Mouse (Mus musculus) neutrophil, adult 5-6 weeks (primary cell): ENCODE data around the gene Tprkb. TPM values are rescaled to one million over a fixed set of nuclear protein-coding genes. Genes with fewer than 3 reads are reported as not detected.
"Not testable (repeated sequence)": the region's sequence is repeated elsewhere in the genome, so short reads cannot be mapped to it uniquely, and the experiment has no call there.

Source experiments
- ATAC-seq: fragments of 151-379, 151-347 bp; 2 replicates; pipeline ENCODE4 v1.8.0; 2017; ENCODE audit warnings: mild to moderate bottlenecking, moderate TSS enrichment; ENCODE audit not compliant: insufficient number of reproducible peaks, poor library complexity, low FRiP score, severe bottlenecking; ENCODE audit errors: extremely low read depth
- total RNA-seq: library from RNA; stranded (forward); fragments of 200-1000 nt; gene quantifications from 2 replicates; pipeline ENCODE4 v1.2.3, GENCODE M21; 2017

Tprkb gene
- 13.8 and 19.0 TPM in 2 replicates for total RNA-seq

DNA sequence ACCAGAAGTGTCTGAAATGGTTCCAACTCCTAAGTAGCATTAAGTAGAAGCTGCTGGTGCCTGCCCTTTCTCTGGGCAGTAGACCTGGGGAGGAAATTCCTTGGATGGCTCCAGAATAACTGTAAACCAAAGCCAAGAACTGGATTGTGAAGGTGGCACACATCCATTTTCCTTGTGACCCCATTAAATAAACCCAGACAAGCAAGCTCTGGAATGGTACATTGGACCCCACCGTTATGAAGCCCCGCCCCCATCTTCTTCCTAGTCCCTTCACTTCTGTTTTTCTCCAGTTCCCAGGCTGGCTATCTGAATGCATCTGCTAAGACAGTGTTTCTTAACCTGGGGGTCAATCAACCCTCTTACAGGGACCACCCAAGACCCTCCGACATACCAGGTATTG, at the start of gene Tprkb:
Gene Tprkb, plus strand, starts transcription at position 279 of the 400 bp plus-strand sequence.
- no peak for ATAC-seq

GRCm38 (mm10) chr6:85862565-85862964, 49.1 kb upstream of the Tprkb start:
- ATAC-seq: no peak

GRCm38 (mm10) chr6:85863136-85863535, 48.5 kb upstream of the Tprkb start:
- ATAC-seq: no peak

DNA sequence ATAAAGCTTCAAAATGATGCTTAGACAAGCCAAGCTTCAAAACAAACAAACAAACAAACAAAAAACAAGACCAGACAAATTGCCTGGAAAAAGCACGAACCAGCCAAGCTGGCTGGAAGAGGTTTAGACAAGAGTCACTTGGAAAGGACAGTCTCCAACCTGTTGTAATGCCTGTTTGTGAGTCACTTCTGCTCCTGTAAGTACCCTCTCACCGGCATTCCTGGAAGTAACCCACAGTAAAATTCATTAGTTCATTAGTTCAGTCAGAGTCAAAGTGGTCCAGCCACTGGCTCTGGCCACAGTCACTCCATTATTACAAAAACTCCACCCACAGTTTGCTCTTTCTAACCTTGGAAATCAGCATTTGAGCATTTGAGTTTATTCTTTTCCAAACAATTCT, 47.8 kb upstream of the Tprkb start:
- no peak for ATAC-seq

GRCm38 (mm10) chr6:85864900-85865639, 46.6 kb upstream of the Tprkb start:
- not testable (repeated sequence) for ATAC-seq

- ATAC-seq: not testable (repeated sequence)
These were observed 45.5 kb upstream of the Tprkb start for GRCm38 (mm10) chr6:85866166-85866565.

DNA sequence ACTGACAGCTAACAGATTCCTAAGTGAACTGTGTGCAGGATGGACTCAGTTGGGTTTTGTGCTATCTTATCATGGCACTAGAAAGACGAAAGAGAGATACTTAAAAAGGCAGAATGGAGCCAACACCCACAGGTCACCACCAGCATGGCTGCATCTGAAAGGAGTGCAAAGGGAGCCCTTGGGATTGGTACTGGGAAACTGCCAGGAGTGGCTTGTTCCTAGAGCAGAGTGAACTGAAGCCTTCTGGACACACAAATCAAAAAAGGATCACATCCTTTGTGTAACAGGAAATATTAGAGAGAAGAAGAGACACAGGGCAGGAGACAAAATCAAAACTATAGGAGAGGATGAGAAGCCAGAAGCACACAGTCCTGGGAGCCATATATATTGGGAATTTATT, 44.7 kb upstream of the Tprkb start:
- ATAC-seq: not testable (repeated sequence)

- no peak for ATAC-seq
These were observed 43.7 kb upstream of the Tprkb start for GRCm38 (mm10) chr6:85867726-85868690.

- ATAC-seq: not testable (repeated sequence)
These were observed 42.7 kb upstream of the Tprkb start, which contains the start of gene Nat8f2 for GRCm38 (mm10) chr6:85869006-85869405. Gene Nat8f2, minus strand, starts transcription at chr6:85869158.

GRCm38 (mm10) chr6:85883246-85883645, 28.4 kb upstream of the Tprkb start:
- ATAC-seq: not testable (repeated sequence)

DNA sequence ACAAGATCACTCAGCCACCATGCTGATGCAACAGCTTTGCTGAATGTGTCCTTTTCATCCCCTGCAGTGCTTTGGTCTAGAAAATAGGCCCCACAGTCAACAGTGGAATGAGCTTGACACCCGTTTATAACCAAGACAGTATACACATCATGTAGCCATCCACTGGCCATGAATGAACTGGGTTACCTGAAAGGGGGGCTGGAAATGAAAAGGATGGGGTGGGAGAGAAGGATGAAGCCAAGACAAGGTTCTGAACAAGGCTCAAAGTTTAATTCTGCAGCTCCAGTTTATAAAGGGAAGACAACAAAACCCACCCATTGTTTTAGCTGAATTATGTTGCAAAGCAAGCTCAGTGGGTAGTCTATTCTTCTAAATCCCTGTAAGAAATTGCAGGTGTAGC, 27.4 kb upstream of the Tprkb start:
- no peak for ATAC-seq

GRCm38 (mm10) chr6:85888961-85889360, 22.7 kb upstream of the Tprkb start:
- no peak for ATAC-seq

DNA sequence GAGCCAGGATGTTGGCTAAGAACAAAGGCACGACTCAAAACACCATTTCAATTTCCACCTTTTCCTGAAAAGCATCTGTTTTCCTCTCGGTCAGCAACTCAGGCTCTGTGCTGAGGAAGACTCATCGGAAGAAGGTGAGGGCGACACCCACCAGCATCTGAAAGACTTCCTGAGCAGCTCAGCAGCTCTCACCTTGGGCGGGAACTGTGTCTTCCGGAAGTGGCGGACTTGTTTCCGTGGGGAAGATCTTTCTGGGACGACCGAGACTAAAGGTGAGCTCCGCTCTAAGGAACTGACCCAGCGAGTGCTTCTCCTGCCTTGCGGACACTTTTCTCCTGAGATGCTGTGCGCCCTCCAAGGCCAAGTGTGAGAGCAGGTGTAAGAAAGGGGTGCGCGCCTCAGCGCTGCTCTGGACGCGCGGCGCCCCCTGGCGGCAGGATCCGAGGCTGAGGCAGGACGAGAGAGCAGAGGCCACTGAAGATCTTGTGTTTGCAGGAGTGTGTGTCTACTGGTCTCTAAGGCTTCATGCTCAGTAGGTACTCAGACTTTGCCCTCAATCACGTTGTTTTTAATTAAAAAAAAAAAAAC, 16.5 kb upstream of the Tprkb start:
- ATAC-seq: peak; percentile 47; the same call in 1 of the 2 replicates

GRCm38 (mm10) chr6:85898596-85899475, 12.8 kb upstream of the Tprkb start:
- not testable (repeated sequence) for ATAC-seq

DNA sequence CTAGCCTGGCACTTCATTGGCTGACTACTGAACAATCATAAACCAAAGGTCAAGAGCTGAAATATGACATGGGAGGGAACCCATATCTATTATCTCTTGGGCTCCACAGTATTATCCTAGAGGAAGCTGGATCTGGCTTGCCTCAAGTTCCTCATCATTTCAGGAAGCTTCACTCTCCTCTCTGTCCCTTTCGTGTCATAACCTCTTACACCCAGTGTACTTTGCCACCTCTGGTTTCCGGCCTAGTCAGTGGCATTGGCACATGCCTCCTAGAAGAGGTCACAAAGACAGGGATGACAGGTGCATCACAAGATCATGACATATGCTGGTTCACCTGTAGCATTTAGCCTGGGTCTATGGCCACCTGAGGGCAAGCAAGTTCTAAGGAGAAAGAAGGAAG, 9.4 kb upstream of the Tprkb start:
- ATAC-seq: no peak

- peak; percentile 65 for ATAC-seq
These were observed 7.0 kb upstream of the Tprkb start, which contains the start of gene Nat8f4 for GRCm38 (mm10) chr6:85904642-85905061. Gene Nat8f4, minus strand, starts transcription at chr6:85904884.

- ATAC-seq: not testable (repeated sequence)
These were observed 4.7 kb upstream of the Tprkb start for GRCm38 (mm10) chr6:85906911-85907351.

GRCm38 (mm10) chr6:85908341-85908740, 3.3 kb upstream of the Tprkb start:
- ATAC-seq: no peak
